Mouse (Mus musculus) MEL (cell line): ENCODE measurements at regions not wholly inside any gene's neighbourhood (a gene's known extent, or its start where the extent isn't known, plus 50 kb on each side); places are given as distances from the start of the nearest gene placed in this dataset.

Source experiments
- DNase-seq: peaks from one replicate; pipeline ENCODE4 v3.0.0; 2011; ENCODE audit warnings: low read depth, low spot score
- H3K27ac ChIP-seq: 2 replicates; pipeline ENCODE4 v1.5.1; 2012; ENCODE audit warnings: low read depth, mild to moderate bottlenecking, control low read depth, low read length, moderate library complexity; ENCODE audit not compliant: control insufficient read depth
- H3K27me3 ChIP-seq, 2 experiments: fragments of 150-350 bp in 1 of 2; sonication (generic) in 1 of 2; 2 replicates each; pipeline ENCODE4 v1.6.1; 2012; ENCODE audit warnings: low read length in 2 of 2, mild to moderate bottlenecking in 2 of 2, improper control_type of control experiment in 1 of 2, moderate library complexity in 1 of 2; ENCODE audit not compliant: insufficient read depth in 2 of 2, control insufficient read depth in 1 of 2
- H3K36me3 ChIP-seq, 2 experiments: 2 replicates each; pipeline ENCODE4 v1.6.1; 2012 to 2014; ENCODE audit warnings: low read length in 2 of 2, improper control_type of control experiment in 1 of 2, inconsistent platforms in 1 of 2, mild to moderate bottlenecking in 1 of 2; ENCODE audit not compliant: insufficient read depth in 2 of 2, control insufficient read depth in 1 of 2
- H3K4me1 ChIP-seq, 2 experiments: fragments of 150-350 bp in 1 of 2; sonication (generic) in 1 of 2; 2 replicates each; pipeline ENCODE4 v1.6.1; 2012; ENCODE audit warnings: low read length in 2 of 2, improper control_type of control experiment in 1 of 2, mild to moderate bottlenecking in 1 of 2; ENCODE audit not compliant: insufficient read depth in 2 of 2, control insufficient read depth in 1 of 2
- H3K4me3 ChIP-seq, 2 experiments: fragments of 150-350 bp in 1 of 2; sonication (generic) in 1 of 2; 2 replicates each; pipeline ENCODE4 v1.5.1; 2012; ENCODE audit warnings: low read depth in 2 of 2, low read length in 2 of 2, mild to moderate bottlenecking in 2 of 2, moderate library complexity in 2 of 2, control low read depth in 1 of 2, improper control_type of control experiment in 1 of 2; ENCODE audit not compliant: control insufficient read depth in 1 of 2, insufficient read depth in 1 of 2
- H3K79me2 ChIP-seq: 2 replicates; pipeline ENCODE4 v1.6.1; 2012; ENCODE audit warnings: mild to moderate bottlenecking, low read length, moderate library complexity; ENCODE audit not compliant: control insufficient read depth, poor library complexity, insufficient read depth
- H3K9ac ChIP-seq: 2 replicates; pipeline ENCODE4 v1.6.1; 2012; ENCODE audit warnings: low read depth, mild to moderate bottlenecking, control low read depth, low read length, moderate library complexity; ENCODE audit not compliant: control insufficient read depth, poor library complexity, severe bottlenecking
- H3K9me3 ChIP-seq: fragments of 150-350 bp; sonication (generic); replicated peaks from 2 replicates; pipeline ENCODE4 v1.6.1; 2012; ENCODE audit warnings: mild to moderate bottlenecking, low read length, improper control_type of control experiment, moderate library complexity; ENCODE audit not compliant: insufficient read depth
- CHD1 ChIP-seq: IDR thresholded peaks from 2 replicates; pipeline ENCODE4 v1.6.1; 2012; ENCODE audit warnings: low read depth, mild to moderate bottlenecking, inconsistent platforms, low read length, improper control_type of control experiment
- CHD2 ChIP-seq: IDR thresholded peaks from 2 replicates; pipeline ENCODE4 v1.6.1; 2011; ENCODE audit warnings: low read length, improper control_type of control experiment
- ELF1 ChIP-seq: IDR thresholded peaks from 2 replicates; pipeline ENCODE4 v1.6.1; 2014; ENCODE audit warnings: low read depth, mild to moderate bottlenecking, inconsistent platforms, low read length, improper control_type of control experiment, moderate library complexity
- EP300 ChIP-seq, 2 experiments: IDR thresholded peaks; 2 replicates each; pipeline ENCODE4 v1.6.1; 2011; ENCODE audit warnings: improper control_type of control experiment in 2 of 2, low read length in 2 of 2, low read depth in 1 of 2, mild to moderate bottlenecking in 1 of 2
- ETS1 ChIP-seq: IDR thresholded peaks from 2 replicates; pipeline ENCODE4 v1.6.1; 2012; ENCODE audit warnings: low read depth, mild to moderate bottlenecking, inconsistent platforms, low read length, improper control_type of control experiment, moderate library complexity
- GATA1 ChIP-seq: IDR thresholded peaks from 2 replicates; pipeline ENCODE4 v1.6.1; 2011; ENCODE audit warnings: low read depth, low read length, improper control_type of control experiment
- HCFC1 ChIP-seq: IDR thresholded peaks from 2 replicates; pipeline ENCODE4 v1.6.1; 2012; ENCODE audit warnings: low read depth, mild to moderate bottlenecking, inconsistent platforms, low read length, improper control_type of control experiment, moderate library complexity
- MAX ChIP-seq: IDR thresholded peaks from 2 replicates; pipeline ENCODE4 v1.6.1; 2011; ENCODE audit warnings: low read length, improper control_type of control experiment
- MEF2A ChIP-seq: IDR thresholded peaks from 2 replicates; pipeline ENCODE4 v1.6.1; 2014; ENCODE audit warnings: low read depth, mild to moderate bottlenecking, inconsistent platforms, low read length, improper control_type of control experiment; ENCODE audit not compliant: poor library complexity, insufficient replicate concordance, severe bottlenecking; ENCODE audit errors: extremely low read depth
- MXI1 ChIP-seq: IDR thresholded peaks from 2 replicates; pipeline ENCODE4 v1.6.1; 2011; ENCODE audit warnings: mild to moderate bottlenecking, low read depth, low read length, improper control_type of control experiment
- MYC ChIP-seq: IDR thresholded peaks from 2 replicates; pipeline ENCODE4 v1.6.1; 2011; ENCODE audit warnings: low read depth, mild to moderate bottlenecking, low read length, improper control_type of control experiment, moderate library complexity
- NELFE ChIP-seq: IDR thresholded peaks from 2 replicates; pipeline ENCODE4 v1.6.1; 2011; ENCODE audit warnings: low read depth, low read length, improper control_type of control experiment
- NRF1 ChIP-seq: IDR thresholded peaks from 2 replicates; pipeline ENCODE4 v1.6.1; 2014; ENCODE audit warnings: low read depth, mild to moderate bottlenecking, inconsistent platforms, low read length, improper control_type of control experiment, moderate library complexity; ENCODE audit not compliant: poor library complexity, insufficient read depth, severe bottlenecking
- POLR2AphosphoS2 ChIP-seq: IDR thresholded peaks from 2 replicates; pipeline ENCODE4 v1.6.1; 2011; ENCODE audit warnings: low read length, improper control_type of control experiment
- RCOR1 ChIP-seq: IDR thresholded peaks from 2 replicates; pipeline ENCODE4 v1.6.1; 2012; ENCODE audit warnings: low read depth, mild to moderate bottlenecking, inconsistent platforms, low read length, improper control_type of control experiment
- SMC3 ChIP-seq: IDR thresholded peaks from 2 replicates; pipeline ENCODE4 v1.6.1; 2011; ENCODE audit warnings: low read depth, low read length, improper control_type of control experiment
- TBP ChIP-seq: IDR thresholded peaks from 2 replicates; pipeline ENCODE4 v1.8.0; 2011; ENCODE audit warnings: low read depth, low read length, improper control_type of control experiment
- USF1 ChIP-seq: IDR thresholded peaks from 2 replicates; pipeline ENCODE4 v1.6.1; 2014; ENCODE audit warnings: low read depth, mild to moderate bottlenecking, inconsistent platforms, low read length, improper control_type of control experiment, moderate library complexity
- ZMIZ1 ChIP-seq: IDR thresholded peaks from 2 replicates; pipeline ENCODE4 v1.6.1; 2012; ENCODE audit warnings: low read depth, mild to moderate bottlenecking, inconsistent platforms, low read length, improper control_type of control experiment, moderate library complexity
- ZNF384 ChIP-seq: IDR thresholded peaks from 2 replicates; pipeline ENCODE4 v1.6.1; 2012; ENCODE audit warnings: low read depth, mild to moderate bottlenecking, inconsistent platforms, low read length, improper control_type of control experiment

DNA sequence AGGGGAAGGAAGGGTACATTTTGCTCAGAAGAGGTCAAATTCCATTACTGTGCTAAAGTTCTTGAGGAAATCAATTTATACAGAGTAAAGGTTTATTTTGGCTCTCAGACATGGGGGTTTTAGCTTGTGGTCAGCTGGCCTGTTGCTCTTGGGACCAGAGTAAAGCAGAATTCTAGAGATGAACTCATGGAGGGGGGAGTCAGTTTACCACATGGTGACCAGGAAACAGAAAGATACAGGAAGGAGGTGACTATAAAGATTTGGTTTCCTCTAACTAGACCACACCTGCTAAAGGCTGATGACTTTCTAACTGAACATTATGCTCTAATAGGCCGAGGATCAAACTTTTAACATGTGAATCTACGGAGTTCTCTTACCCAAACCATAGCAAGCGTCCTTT lies 113.5 kb upstream of the 9330182O14Rik start:
- H3K27ac ChIP-seq, result no peak overlapping the region
- H3K27me3 ChIP-seq, result no peaks in the 10 kb centered on the region; a peak in 2 of 4 replicates
- H3K4me3 ChIP-seq, result no peak overlapping the region
- DNase-seq, result no peak
- no peaks in the 10 kb centered on the region; a peak in 1 of 4 replicates for H3K4me1 ChIP-seq
- no peak overlapping the region for H3K9ac ChIP-seq
- H3K9me3 ChIP-seq, result no peaks in the 10 kb centered on the region
- H3K36me3 ChIP-seq, result no peaks in the 10 kb centered on the region
- no peaks in the 10 kb centered on the region for H3K79me2 ChIP-seq
- TF ChIP-seq ELF1, result no peak
- no peak for TF ChIP-seq EP300 (IDR thresholded peaks at IDR 0.05; ENCODE audit: low read depth in 1 of 2, low read length in 2 of 2)
- TF ChIP-seq ZMIZ1, result no peak
- TF ChIP-seq CHD2, result no peak
- no peak for TF ChIP-seq MYC
- TF ChIP-seq MAX, result no peak
- no peak for TF ChIP-seq TBP
- no peak for TF ChIP-seq CHD1
- no peak for TF ChIP-seq GATA1
- TF ChIP-seq HCFC1, result no peak
- no peak for TF ChIP-seq SMC3
- TF ChIP-seq POLR2AphosphoS2, result no peak
- TF ChIP-seq USF1, result no peak

DNA sequence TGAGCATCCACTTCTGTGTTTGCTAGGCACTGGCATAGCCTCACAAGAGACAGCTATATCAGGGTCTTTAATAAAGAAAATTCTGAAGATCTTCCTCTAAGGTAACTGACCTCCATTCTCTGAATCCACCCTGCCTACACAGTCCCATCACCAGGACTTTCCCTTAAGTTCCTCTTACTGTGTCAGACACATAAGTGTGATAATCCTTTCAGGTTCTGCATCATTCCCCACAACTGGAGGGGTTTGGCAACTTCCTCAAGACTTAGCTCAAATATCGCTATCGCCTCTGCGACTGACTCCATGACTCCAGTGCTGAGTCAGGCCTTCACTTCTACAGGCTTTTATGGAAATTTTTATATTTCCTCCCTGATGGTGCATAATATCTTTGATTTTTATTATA lies 111.0 kb upstream of the 9330182O14Rik start:
- no peaks in the 10 kb centered on the region for H3K4me1 ChIP-seq
- TF ChIP-seq NELFE (no peak), GATA1 (no peak), ZNF384 (no peak), EP300 (IDR thresholded peaks at IDR 0.05; ENCODE audit: low read depth in 1 of 2, low read length in 2 of 2) (no peak), ETS1 (no peak), MYC (no peak), CHD1 (no peak), MEF2A (no peak), RCOR1 (no peak), ELF1 (no peak), MXI1 (no peak), HCFC1 (no peak), NRF1 (no peak), ZMIZ1 (no peak), MAX (no peak)
- TF ChIP-seq, all 39 proteins: peak for 0

More for the DNA sequence above, 111.0 kb upstream of the 9330182O14Rik start:
- Histone ChIP-seq H3K27ac (no peak overlapping the region), H3K79me2 (no peaks in the 10 kb centered on the region), H3K27me3 (no peaks in the 10 kb centered on the region), H3K36me3 (no peaks in the 10 kb centered on the region), H3K9ac (no peak overlapping the region), H3K4me3 (no peak overlapping the region), H3K9me3 (no peaks in the 10 kb centered on the region)
- no peak for DNase-seq
